Mouse (Mus musculus): Measurements from ENCODE around the gene Ttll12. TPM values are rescaled to one million over a fixed set of nuclear protein-coding genes. Genes with fewer than 3 reads are reported as not detected.

The Ttll12 gene
- total and polyA plus RNA-seq, 2 experiments: 4.9 to 11.2 TPM

DNA sequence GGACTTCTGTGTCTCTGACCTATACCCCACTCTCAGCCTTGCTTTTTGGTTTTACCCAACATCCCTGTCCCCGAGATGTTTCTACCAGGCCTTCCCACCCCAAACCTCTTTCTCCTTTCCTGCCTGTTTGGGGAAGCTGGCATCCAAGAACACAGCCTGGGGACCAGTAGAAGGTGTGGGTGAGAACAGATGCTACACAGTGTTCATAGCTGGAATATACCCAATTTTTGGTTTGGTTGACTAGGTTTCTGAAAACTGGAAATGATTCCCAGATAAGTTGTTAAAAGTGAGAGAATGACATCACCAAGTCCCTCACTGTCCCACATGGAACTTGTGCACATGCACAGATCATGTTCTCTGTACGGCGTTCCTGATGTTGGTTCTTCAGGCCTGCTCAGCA is 20.3 kb upstream of the Ttll12 start:
- 90% methylated on average over 3 of the region's 3 CpGs for WGBS
- no peaks in the 10 kb centered on the region for H3K79me2 ChIP-seq (ENCODE audit: control insufficient read depth, insufficient read depth, low read length)
- H3K27me3 ChIP-seq (ENCODE audit: control insufficient read depth, insufficient read depth, low read length): no peaks in the 10 kb centered on the region
- TF ChIP-seq CTCF (IDR thresholded peaks at IDR 0.05; ENCODE audit: low read depth, low read length): no peak
- no peak for TF ChIP-seq POLR2A (IDR thresholded peaks at IDR 0.05; ENCODE audit: extremely low read depth, insufficient read depth, low read length)
- H3K4me3 ChIP-seq (ENCODE audit: insufficient read depth, low read depth, low read length): no peak overlapping the region
- no peak for DNase-seq (ENCODE audit: extremely low read depth, low read depth, low spot score)
- no peak overlapping the region for H3K27ac ChIP-seq (replicated peaks; ENCODE audit: insufficient read depth, low read depth, low read length)
- H3K36me3 ChIP-seq (ENCODE audit: control insufficient read depth, insufficient read depth, low read length): no peaks in the 10 kb centered on the region
- H3K9ac ChIP-seq (ENCODE audit: low read depth, low read length): no peak overlapping the region
- no peaks in the 10 kb centered on the region for H3K4me1 ChIP-seq (ENCODE audit: control insufficient read depth, insufficient read depth, low read length)

DNA sequence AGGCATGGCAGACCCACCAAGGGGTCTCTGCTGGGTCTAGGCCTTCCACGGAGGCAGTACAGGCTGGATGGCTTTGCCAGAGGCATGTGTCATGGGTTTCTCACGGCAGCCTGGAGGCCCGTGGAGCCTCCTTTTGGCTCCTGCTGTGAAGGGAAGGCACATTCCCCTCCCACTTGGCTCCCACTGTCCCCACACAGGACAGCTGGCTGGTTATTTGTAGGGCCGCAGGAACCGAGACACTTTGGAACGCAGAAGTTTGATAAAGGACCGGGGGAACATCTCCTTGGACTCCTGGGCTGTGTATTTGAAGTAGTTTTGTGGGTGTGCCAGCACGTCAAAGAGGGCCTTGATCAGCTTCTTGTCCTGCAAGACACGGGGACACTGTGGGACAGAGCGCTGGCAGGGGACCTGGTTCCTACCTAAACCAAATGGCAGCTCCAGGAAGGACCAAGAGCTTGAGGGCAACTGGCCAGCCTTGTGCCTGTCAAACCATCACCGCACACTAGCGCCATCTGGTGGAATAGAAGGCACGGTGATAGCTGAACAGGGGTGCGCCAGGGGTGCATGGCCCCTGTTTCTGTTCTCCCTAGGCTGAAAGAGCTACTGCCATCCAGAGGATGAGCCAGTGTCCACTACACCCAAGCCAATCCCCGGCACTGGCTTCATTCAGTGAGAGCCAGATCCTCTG is 12.3 kb upstream of the Ttll12 start:
- Histone ChIP-seq H3K79me2 (ENCODE audit: control insufficient read depth, insufficient read depth, low read length) (no peaks in the 10 kb centered on the region), H3K4me1 (ENCODE audit: control insufficient read depth, insufficient read depth, low read length) (no peaks in the 10 kb centered on the region), H3K36me3 (ENCODE audit: control insufficient read depth, insufficient read depth, low read length) (no peaks in the 10 kb centered on the region), H3K9ac (ENCODE audit: low read depth, low read length) (no peak overlapping the region), H3K27me3 (ENCODE audit: control insufficient read depth, insufficient read depth, low read length) (no peaks in the 10 kb centered on the region), H3K27ac (replicated peaks; ENCODE audit: insufficient read depth, low read depth, low read length) (no peak overlapping the region), H3K4me3 (ENCODE audit: insufficient read depth, low read depth, low read length) (no peak overlapping the region)
- DNase-seq (ENCODE audit: extremely low read depth, low read depth, low spot score): peak; percentile 59
- WGBS: 46% methylated on average over 15 of the region's 15 CpGs
- TF ChIP-seq POLR2A (IDR thresholded peaks at IDR 0.05; ENCODE audit: extremely low read depth, insufficient read depth, low read length): no peak
- peak; percentile 93 for TF ChIP-seq CTCF (IDR thresholded peaks at IDR 0.05; ENCODE audit: low read depth, low read length)

DNA sequence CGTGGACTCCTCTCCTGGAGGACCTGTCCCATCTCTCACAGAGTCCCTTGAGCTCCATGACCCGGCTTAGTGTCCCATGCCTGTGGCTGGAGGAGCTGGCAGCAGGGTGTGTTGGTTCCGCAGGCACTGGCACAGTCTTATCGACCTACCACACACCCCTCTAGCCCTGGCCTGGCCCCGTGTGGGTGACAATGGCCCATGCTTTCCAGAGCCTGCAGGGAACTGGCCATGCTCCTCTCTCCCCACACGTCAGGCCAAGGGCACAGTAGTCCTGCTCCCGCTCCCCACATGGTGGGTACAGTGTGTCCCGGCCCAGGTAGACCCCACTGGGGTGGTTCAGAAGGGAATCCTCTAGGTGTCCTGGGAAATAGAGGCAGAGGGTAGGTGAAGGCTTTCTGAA is 11.7 kb upstream of the Ttll12 start:
- Histone ChIP-seq H3K9ac (ENCODE audit: low read depth, low read length) (no peak overlapping the region), H3K79me2 (ENCODE audit: control insufficient read depth, insufficient read depth, low read length) (no peaks in the 10 kb centered on the region), H3K4me1 (ENCODE audit: control insufficient read depth, insufficient read depth, low read length) (no peaks in the 10 kb centered on the region), H3K4me3 (ENCODE audit: insufficient read depth, low read depth, low read length) (no peak overlapping the region), H3K27ac (replicated peaks; ENCODE audit: insufficient read depth, low read depth, low read length) (no peak overlapping the region), H3K27me3 (ENCODE audit: control insufficient read depth, insufficient read depth, low read length) (no peaks in the 10 kb centered on the region), H3K36me3 (ENCODE audit: control insufficient read depth, insufficient read depth, low read length) (no peaks in the 10 kb centered on the region)
- no peak for DNase-seq (ENCODE audit: extremely low read depth, low read depth, low spot score)
- TF ChIP-seq POLR2A (IDR thresholded peaks at IDR 0.05; ENCODE audit: extremely low read depth, insufficient read depth, low read length) (no peak), CTCF (IDR thresholded peaks at IDR 0.05; ENCODE audit: low read depth, low read length) (no peak)
- WGBS: 82% methylated on average over 8 of the region's 8 CpGs

DNA sequence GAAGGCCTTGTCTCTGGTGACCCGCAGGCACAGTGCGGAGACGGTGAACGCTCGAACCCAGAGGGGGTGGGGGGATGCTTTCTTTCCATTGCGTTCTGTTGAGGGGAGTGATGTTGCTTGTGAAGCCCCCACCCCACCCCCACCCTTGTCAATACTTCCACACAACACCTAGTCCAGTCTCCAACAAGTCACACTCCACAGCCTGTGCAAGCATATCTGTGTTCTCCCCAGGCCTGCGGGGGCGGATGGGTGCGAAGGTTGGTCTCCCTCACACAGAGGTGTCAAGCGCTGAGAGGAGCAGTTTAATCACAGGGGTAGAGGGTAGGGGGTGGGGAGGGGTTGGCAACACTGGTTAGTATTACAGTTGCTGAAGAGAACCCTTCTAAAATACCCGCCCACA is 11.3 kb upstream of the Ttll12 start:
- 70% methylated on average over 11 of the region's 11 CpGs for WGBS
- no peak overlapping the region for H3K4me3 ChIP-seq (ENCODE audit: insufficient read depth, low read depth, low read length)
- no peaks in the 10 kb centered on the region for H3K4me1 ChIP-seq (ENCODE audit: control insufficient read depth, insufficient read depth, low read length)
- no peaks in the 10 kb centered on the region for H3K36me3 ChIP-seq (ENCODE audit: control insufficient read depth, insufficient read depth, low read length)
- H3K79me2 ChIP-seq (ENCODE audit: control insufficient read depth, insufficient read depth, low read length): no peaks in the 10 kb centered on the region
- TF ChIP-seq CTCF (IDR thresholded peaks at IDR 0.05; ENCODE audit: low read depth, low read length) (no peak), POLR2A (IDR thresholded peaks at IDR 0.05; ENCODE audit: extremely low read depth, insufficient read depth, low read length) (no peak)
- DNase-seq (ENCODE audit: extremely low read depth, low read depth, low spot score): no peak
- no peaks in the 10 kb centered on the region for H3K27me3 ChIP-seq (ENCODE audit: control insufficient read depth, insufficient read depth, low read length)
- no peak overlapping the region for H3K27ac ChIP-seq (replicated peaks; ENCODE audit: insufficient read depth, low read depth, low read length)
- no peak overlapping the region for H3K9ac ChIP-seq (ENCODE audit: low read depth, low read length)

DNA sequence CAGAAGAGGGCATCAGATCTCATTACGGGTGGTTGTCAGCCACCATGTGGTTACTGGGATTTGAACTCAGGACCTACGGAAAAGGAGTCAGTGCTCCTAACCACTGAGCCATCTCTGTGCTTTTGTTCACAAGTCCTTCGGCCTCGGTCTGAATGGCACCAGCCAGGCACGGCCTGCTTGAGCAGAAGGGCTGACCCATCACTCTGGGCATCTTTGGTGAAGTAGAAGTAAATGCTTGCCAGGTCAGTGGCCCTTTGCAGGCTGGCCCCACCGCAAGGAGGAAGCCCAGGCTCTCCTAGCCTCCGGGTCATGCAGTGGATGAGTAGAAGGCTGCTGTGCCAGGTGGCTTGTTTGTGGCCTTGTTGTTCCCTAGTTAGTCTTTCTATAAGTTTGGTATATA is 8.5 kb upstream of the Ttll12 start:
- H3K4me1 ChIP-seq (ENCODE audit: control insufficient read depth, insufficient read depth, low read length): no peaks in the 10 kb centered on the region
- WGBS: 96% methylated on average over 7 of the region's 7 CpGs
- TF ChIP-seq CTCF (IDR thresholded peaks at IDR 0.05; ENCODE audit: low read depth, low read length) (no peak), POLR2A (IDR thresholded peaks at IDR 0.05; ENCODE audit: extremely low read depth, insufficient read depth, low read length) (no peak)

DNA sequence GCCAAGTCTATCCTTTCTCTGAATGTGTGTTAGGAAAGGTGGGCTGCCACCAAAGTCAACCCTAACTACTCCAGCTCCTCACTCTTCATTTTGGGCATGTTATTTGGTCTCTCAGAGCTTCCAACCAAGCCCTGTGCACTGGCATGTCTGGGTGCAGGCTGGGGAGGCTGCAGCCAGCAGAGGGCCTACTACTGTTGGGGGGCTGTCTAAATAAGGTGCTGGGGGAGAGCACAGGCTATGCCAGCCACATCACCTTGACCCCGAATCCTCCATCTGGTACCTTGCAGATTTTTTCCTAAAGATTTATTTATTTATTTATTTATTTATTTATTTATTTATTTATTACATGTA is 8.1 kb upstream of the Ttll12 start:
- Histone ChIP-seq H3K27ac (replicated peaks; ENCODE audit: insufficient read depth, low read depth, low read length) (no peak overlapping the region), H3K4me1 (ENCODE audit: control insufficient read depth, insufficient read depth, low read length) (no peaks in the 10 kb centered on the region), H3K27me3 (ENCODE audit: control insufficient read depth, insufficient read depth, low read length) (no peaks in the 10 kb centered on the region), H3K36me3 (ENCODE audit: control insufficient read depth, insufficient read depth, low read length) (no peaks in the 10 kb centered on the region), H3K4me3 (ENCODE audit: insufficient read depth, low read depth, low read length) (no peak overlapping the region), H3K9ac (ENCODE audit: low read depth, low read length) (no peak overlapping the region), H3K79me2 (ENCODE audit: control insufficient read depth, insufficient read depth, low read length) (no peaks in the 10 kb centered on the region)
- WGBS: 100% methylated on average over 1 of the region's 1 CpGs
- TF ChIP-seq POLR2A (IDR thresholded peaks at IDR 0.05; ENCODE audit: extremely low read depth, insufficient read depth, low read length): no peak
- TF ChIP-seq CTCF (IDR thresholded peaks at IDR 0.05; ENCODE audit: low read depth, low read length): no peak
- DNase-seq (ENCODE audit: extremely low read depth, low read depth, low spot score): no peak

More for the DNA sequence above, 8.5 kb upstream of the Ttll12 start:
- Histone ChIP-seq H3K4me3 (ENCODE audit: insufficient read depth, low read depth, low read length) (no peak overlapping the region), H3K36me3 (ENCODE audit: control insufficient read depth, insufficient read depth, low read length) (no peaks in the 10 kb centered on the region), H3K79me2 (ENCODE audit: control insufficient read depth, insufficient read depth, low read length) (no peaks in the 10 kb centered on the region), H3K27me3 (ENCODE audit: control insufficient read depth, insufficient read depth, low read length) (no peaks in the 10 kb centered on the region), H3K9ac (ENCODE audit: low read depth, low read length) (no peak overlapping the region), H3K27ac (replicated peaks; ENCODE audit: insufficient read depth, low read depth, low read length) (no peak overlapping the region)
- DNase-seq (ENCODE audit: extremely low read depth, low read depth, low spot score): no peak
